Mouse (Mus musculus) ES-E14 (cell line): Measurements from ENCODE around the gene Aph1c. TPM values are rescaled to one million over a fixed set of nuclear protein-coding genes. Genes with fewer than 3 reads are reported as not detected.

Experiments
- DNase-seq: peaks from one replicate; pipeline ENCODE4 v3.0.0-alpha.2; 2013; ENCODE audit warnings: low read depth, low spot score
- H3K27ac ChIP-seq: 2 replicates; pipeline ENCODE4 v1.5.1; 2012; ENCODE audit warnings: low read depth, mild to moderate bottlenecking, low read length, moderate library complexity, mixed read lengths; ENCODE audit not compliant: poor library complexity, insufficient read depth, severe bottlenecking
- H3K36me3 ChIP-seq: 2 replicates; pipeline ENCODE4 v1.6.1; 2012; ENCODE audit warnings: mild to moderate bottlenecking, low read length, moderate library complexity, mixed read lengths; ENCODE audit not compliant: control insufficient read depth, poor library complexity, insufficient read depth, severe bottlenecking
- H3K4me1 ChIP-seq, 2 experiments: fragments of 150-350 bp in 1 of 2; sonication (generic) in 1 of 2; 2 replicates each; pipeline ENCODE4 v1.6.1; 2012; ENCODE audit warnings: low read length in 2 of 2, mild to moderate bottlenecking in 1 of 2, mixed read lengths in 1 of 2; ENCODE audit not compliant: control insufficient read depth in 2 of 2, insufficient read depth in 2 of 2, poor library complexity in 1 of 2
- H3K4me3 ChIP-seq, 2 experiments: fragments of 150-350 bp in 1 of 2; sonication (generic) in 1 of 2; 2 replicates each; pipeline ENCODE4 v1.5.1; 2012; ENCODE audit warnings: low read length in 2 of 2, low read depth in 1 of 2, mild to moderate bottlenecking in 1 of 2, mixed read lengths in 1 of 2; ENCODE audit not compliant: insufficient read depth in 1 of 2, poor library complexity in 1 of 2, severe bottlenecking in 1 of 2
- H3K9ac ChIP-seq: 2 replicates; pipeline ENCODE4 v1.6.1; 2012; ENCODE audit warnings: low read depth, mild to moderate bottlenecking, low read length, mixed read lengths; ENCODE audit not compliant: poor library complexity, insufficient read depth, severe bottlenecking
- H3K9me3 ChIP-seq: fragments of 150-350 bp; sonication (generic); 2 replicates; pipeline ENCODE4 v1.6.1; 2012; ENCODE audit warnings: low read depth, mild to moderate bottlenecking, low read length; ENCODE audit not compliant: control insufficient read depth, insufficient read depth
- CHD2 ChIP-seq: IDR thresholded peaks from 2 replicates; pipeline ENCODE4 v1.6.1; 2014; ENCODE audit warnings: mild to moderate bottlenecking, low read depth, low read length, inconsistent platforms
- HCFC1 ChIP-seq: IDR thresholded peaks from 2 replicates; pipeline ENCODE4 v1.6.1; 2012; ENCODE audit warnings: low read length, inconsistent platforms, borderline replicate concordance; ENCODE audit not compliant: insufficient read depth
- MAFK ChIP-seq: IDR thresholded peaks from 2 replicates; pipeline ENCODE4 v1.6.1; 2014; ENCODE audit warnings: mild to moderate bottlenecking, low read depth, low read length, inconsistent platforms; ENCODE audit not compliant: insufficient read depth
- ZC3H11A ChIP-seq: IDR thresholded peaks from 2 replicates; pipeline ENCODE4 v1.6.1; 2012; ENCODE audit warnings: low read depth, mild to moderate bottlenecking, inconsistent platforms, low read length, borderline replicate concordance
- ZNF384 ChIP-seq: IDR thresholded peaks from 2 replicates; pipeline ENCODE4 v1.6.1; 2012; ENCODE audit warnings: low read depth, low read length, inconsistent platforms
- in situ Hi-C, 2 experiments: fragments of 600-800 bp; cut with MboI; formaldehyde crosslinking; loops; one replicate each; pipeline ENCODE4 v1.15.1; 2025; ENCODE audit warnings: low sequenced_read_pairs in 2 of 2, inconsistent platforms in 1 of 2; ENCODE audit not compliant: unreplicated experiment in 2 of 2
- total RNA-seq: library from RNA; depleted of rRNA; stranded (reverse); fragments of 300-350 nt; gene quantifications from 2 replicates; pipeline ENCODE4 v1.2.3, GENCODE M21; 2012

Aph1c gene
- total RNA-seq, 1 experiment = 0.98 TPM

DNA sequence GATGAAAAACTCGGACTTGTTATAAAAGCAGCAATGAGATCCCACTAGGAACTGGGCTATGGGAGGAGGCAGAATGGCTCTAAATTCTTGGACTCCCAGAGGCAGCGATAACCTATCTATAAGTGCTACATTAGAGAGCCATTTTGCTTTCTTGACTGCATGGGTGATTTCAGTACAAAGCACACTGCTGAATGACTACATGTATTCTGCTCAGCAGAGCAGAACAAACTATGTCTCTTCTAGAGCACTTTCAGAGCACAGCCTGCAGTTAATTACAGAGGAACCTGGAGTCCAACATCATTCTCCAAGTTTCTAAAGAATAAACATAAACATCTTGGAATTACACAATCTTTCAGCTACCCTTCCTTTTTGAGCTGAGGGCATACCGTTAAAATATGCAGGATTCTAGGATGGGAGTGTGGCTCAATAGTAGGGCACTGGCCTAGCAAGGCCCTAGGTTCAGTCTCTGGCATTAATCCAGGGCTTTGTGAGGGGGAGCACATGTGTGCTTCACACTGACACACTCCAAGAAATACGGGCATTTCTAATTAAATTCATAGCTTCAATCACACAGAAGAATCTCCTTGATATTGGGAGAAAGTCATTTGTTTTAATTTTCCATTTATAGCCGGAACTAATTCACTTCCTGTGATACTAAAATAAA, 26.7 kb upstream of the Aph1c start:
- Histone ChIP-seq H3K36me3 (no peaks in the 10 kb centered on the region; the same call in 1 of the 2 replicates), H3K27ac (no peak overlapping the region), H3K4me3 (no peak overlapping the region), H3K4me1 (no peaks in the 10 kb centered on the region; a peak in 1 of 4 replicates), H3K9me3 (no peaks in the 10 kb centered on the region), H3K9ac (no peak overlapping the region)
- DNase-seq = no peak
- in situ Hi-C loops = no loop called here
- no peak for TF ChIP-seq ZC3H11A
- TF ChIP-seq ZNF384 = no peak
- TF ChIP-seq HCFC1 = no peak
- TF ChIP-seq MAFK = no peak
- TF ChIP-seq CHD2 = no peak

DNA sequence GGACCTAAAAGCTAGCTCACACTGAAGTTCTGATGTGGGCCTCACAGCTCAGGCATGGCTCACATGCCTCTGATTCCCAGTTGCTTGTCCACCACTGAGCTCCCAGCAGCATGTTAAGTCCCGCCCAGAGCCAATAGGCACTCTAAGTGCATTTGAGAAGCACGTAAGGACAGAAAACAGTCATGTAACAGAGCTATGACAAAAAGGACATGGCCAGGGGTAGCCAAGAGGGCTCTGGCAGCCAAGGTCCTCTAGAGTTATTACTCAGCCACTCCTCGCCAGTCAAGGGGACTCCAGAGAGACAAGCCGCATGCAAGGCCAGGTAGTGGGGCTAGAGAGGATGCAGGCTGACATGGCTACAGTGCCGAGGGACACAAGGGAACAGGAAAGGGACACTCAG, 25.0 kb upstream of the Aph1c start:
- H3K27ac ChIP-seq = no peak overlapping the region
- no peaks in the 10 kb centered on the region; the same call in 1 of the 2 replicates for H3K36me3 ChIP-seq

DNA sequence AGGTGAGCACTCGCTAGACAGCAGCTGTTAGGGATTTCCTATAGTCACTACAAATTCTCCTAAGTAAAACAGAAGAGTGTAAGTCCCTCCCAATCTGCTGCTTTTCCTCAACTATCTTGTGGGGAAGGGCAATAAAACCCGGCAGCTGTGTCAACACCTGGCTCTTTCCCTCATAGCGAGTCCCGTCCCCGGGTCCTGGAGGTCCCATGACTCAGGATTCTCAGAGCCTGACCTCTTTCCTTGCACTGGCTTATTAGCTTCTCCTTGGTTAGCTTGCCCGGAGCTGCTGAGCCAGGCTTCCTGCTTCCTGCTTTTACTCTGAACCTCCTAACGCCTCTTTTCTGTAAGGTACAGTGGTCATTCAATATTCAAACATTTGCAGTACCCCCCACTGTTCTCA, 21.3 kb upstream of the Aph1c start:
- H3K9ac ChIP-seq = no peak overlapping the region
- no peak overlapping the region for H3K27ac ChIP-seq
- no peaks in the 10 kb centered on the region; a peak in 1 of 4 replicates for H3K4me1 ChIP-seq
- no peaks in the 10 kb centered on the region; the same call in 1 of the 2 replicates for H3K36me3 ChIP-seq
- TF ChIP-seq CHD2 (no peak), ZNF384 (no peak), HCFC1 (no peak), MAFK (no peak), ZC3H11A (no peak)
- in situ Hi-C loops = no loop called here
- H3K9me3 ChIP-seq = no peaks in the 10 kb centered on the region
- no peak overlapping the region for H3K4me3 ChIP-seq
- no peak for DNase-seq

More for the DNA sequence above, 25.0 kb upstream of the Aph1c start:
- no peak for DNase-seq
- H3K4me3 ChIP-seq = no peak overlapping the region
- H3K9me3 ChIP-seq = no peaks in the 10 kb centered on the region
- no peaks in the 10 kb centered on the region; a peak in 1 of 4 replicates for H3K4me1 ChIP-seq
- no peak overlapping the region for H3K9ac ChIP-seq
- in situ Hi-C loops = no loop called here
- no peak for TF ChIP-seq HCFC1
- no peak for TF ChIP-seq CHD2
- no peak for TF ChIP-seq ZC3H11A
- TF ChIP-seq ZNF384 = no peak
- TF ChIP-seq MAFK = no peak

DNA sequence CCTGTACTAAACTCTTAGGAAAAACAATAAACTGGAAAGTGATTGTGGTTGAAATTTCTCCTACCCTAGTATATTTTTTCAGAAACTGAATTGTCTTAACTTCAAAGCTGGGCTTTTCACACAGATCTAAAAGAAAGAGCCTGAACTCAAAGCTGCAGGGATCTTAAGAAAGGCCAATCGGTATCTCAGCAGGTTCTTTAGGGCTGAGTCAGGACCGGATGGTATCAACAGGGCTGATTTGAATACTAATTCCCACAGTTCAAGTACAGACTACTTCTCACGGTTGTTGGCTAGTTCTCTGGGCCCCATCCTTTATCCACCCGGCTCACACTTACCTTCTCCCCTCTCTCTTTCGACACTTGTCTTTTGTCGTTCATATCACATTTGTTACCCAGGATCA, 18.1 kb upstream of the Aph1c start:
- Histone ChIP-seq H3K9ac (no peak overlapping the region), H3K4me1 (no peaks in the 10 kb centered on the region; a peak in 1 of 4 replicates), H3K9me3 (no peaks in the 10 kb centered on the region), H3K4me3 (no peak overlapping the region), H3K36me3 (no peaks in the 10 kb centered on the region), H3K27ac (no peak overlapping the region)
- no peak for DNase-seq
- in situ Hi-C loops = no loop called here
- TF ChIP-seq ZC3H11A = no peak
- TF ChIP-seq ZNF384 = no peak
- no peak for TF ChIP-seq CHD2
- no peak for TF ChIP-seq MAFK

DNA sequence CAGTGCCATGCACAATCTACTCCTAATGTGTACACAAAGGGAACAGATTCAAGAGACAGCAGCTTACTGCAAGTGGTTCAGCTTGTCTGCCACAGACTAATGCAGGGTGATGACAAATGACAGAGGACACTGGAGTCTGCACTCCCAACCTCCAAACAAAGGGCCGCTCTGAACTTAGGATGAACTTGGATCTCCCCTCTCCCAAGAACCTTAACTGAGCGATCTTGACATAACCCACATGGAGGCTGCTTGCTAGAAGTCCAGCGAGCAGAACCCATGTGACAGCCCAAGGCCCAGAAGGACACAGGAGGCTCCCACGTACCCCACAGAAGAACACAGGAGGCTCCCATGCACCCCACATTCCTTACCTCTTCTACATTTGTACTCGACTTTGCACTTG, 16.4 kb upstream of the Aph1c start:
- no peak overlapping the region for H3K27ac ChIP-seq
- no peak overlapping the region for H3K9ac ChIP-seq
- in situ Hi-C loops = no loop called here
- peaks cover 2% of the 10 kb centered on the region; the same call in 1 of the 2 replicates for H3K36me3 ChIP-seq
- no peak overlapping the region for H3K4me3 ChIP-seq
- no peak for TF ChIP-seq HCFC1
- TF ChIP-seq MAFK = no peak
- no peak for TF ChIP-seq ZNF384
- TF ChIP-seq ZC3H11A = no peak
- TF ChIP-seq CHD2 = no peak
- DNase-seq = no peak
- H3K4me1 ChIP-seq = no peaks in the 10 kb centered on the region; a peak in 1 of 4 replicates
- H3K9me3 ChIP-seq = no peaks in the 10 kb centered on the region
